Mouse (Mus musculus) layer of hippocampus, adult 18-20 months (tissue): ENCODE results near the gene Slc5a11. TPM values are rescaled to one million over a fixed set of nuclear protein-coding genes. Genes with fewer than 3 reads are reported as not detected.

Experiments used
- DNase-seq, 2 experiments: peaks; one replicate each; pipeline ENCODE4 v3.0.0; 2022; ENCODE audit warnings: low spot score in 2 of 2
- total RNA-seq, 2 experiments: library from RNA; stranded (reverse); gene quantifications; 2 replicates each; pipeline ENCODE4 v1.2.3; 2021

Slc5a11 gene
- total RNA-seq, 2 experiments from 2014 or later = 0.58 to 1.4 TPM

DNA sequence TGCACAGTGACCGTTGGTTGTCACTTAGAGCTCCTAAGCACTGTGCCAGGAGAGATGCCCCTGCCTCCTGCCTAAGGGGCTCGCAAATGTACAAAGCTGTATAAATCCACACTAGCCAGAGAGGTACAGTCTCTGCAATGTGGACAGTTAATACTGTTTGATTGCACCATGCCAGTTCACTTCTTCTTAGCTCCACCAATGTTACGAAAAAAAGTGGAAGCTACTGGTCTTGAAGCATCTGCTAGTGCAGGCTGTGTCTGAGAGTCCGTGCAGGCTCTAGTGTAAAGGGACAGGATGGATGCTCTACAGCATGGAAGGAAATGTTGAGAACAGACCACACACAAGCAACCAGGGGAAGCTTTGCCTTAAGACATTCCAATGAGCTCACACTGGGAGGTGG, 62.0 kb downstream of the Slc5a11 start:
- no peak for DNase-seq

DNA sequence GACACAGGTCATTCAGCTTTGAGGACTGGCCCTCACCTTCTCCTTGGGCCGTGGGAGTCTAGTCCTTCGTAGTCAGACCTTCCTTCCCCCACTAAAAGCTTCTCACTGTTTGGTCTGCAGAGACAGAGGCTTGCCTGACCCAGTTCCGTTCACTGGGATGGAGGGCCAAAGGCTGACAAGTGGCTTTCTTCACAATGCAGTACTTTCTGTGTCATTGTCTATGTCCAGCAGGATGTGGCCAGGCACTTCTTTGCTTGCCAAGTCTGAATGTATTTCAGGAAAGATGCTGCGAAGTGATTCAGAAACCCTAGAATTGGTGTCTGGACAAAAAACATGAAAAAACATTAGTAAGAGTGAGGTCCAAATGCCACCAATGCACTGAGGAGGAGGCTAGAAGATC, 65.2 kb downstream of the Slc5a11 start:
- DNase-seq = no peak

DNA sequence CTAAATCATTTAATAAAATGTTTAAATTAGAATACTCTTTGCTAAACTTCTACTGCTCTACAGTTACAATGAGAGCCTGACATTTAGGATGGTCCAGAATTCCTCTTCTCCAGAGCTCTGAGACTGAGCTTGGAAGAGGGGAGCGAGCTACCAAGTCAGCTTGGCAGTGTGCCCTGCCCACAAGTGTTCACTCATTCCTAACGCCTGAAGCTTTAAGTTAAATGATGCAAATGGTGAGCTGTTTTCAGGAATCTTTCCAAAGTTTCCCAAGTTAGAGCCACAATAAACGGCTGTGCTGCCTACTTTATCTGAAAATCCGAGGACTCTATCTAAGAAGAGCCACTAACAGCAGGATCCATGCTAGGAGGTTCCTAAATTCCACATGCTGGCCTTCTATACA, 69.2 kb downstream of the Slc5a11 start:
- no peak for DNase-seq

DNA sequence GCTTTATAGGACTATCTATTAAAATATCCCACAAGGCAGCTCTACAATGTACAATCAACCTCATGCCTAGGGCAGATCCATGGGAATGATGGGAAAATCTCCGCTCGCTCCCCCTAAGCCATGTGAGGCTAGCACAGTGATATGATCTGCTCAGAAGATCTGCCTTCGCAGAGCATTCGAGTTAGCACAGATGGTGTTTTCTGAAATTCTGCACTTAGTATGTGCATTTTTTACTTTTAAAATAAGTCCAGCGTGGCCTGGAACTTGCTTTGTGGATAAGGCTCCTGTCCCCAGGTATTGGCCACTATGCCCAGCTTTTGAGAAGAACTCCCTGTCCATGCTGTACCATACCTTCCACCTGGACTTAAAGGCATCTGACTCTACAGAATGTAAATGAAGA, 71.3 kb downstream of the Slc5a11 start:
- peak in 1 of 2 experiments; percentile 31 for DNase-seq

DNA sequence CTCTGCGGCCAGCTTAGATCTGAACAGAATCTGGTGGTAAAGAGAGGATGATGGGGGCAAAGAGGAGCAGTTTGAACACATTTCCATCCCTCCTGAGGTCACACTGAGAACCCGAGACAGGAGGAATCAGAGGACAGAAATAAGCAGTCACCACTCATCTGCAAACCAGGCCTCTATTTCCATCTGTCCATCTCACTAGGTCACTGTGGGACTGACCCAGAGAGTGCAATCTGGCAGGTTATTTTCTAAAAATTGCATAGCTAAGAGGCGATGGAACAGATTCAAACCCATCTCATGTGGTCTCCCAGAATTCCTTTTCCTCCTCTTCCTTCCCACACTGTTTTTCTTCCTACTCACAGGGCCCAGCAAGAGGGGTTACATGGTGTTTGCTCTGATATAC, 73.3 kb downstream of the Slc5a11 start:
- no peak for DNase-seq

DNA sequence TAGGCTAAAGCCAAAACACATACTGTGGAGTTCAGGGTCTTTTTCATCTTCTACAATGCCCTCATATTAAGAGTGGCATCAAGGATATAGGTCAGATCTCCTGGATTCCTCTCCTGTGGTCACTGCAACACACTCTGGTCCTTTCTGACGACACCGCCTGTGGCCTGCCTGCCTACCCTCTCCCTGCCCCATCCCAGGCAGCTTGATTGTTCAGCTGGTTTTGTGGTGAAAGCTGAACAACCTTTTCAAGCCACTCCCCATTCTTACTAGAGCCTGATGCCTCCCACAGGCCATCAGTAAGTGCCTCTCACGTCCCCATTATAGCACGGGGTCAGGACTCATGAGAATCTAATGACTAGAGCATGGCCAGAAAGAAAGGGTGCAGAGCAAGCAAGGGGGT, 74.6 kb downstream of the Slc5a11 start:
- no peak for DNase-seq

DNA sequence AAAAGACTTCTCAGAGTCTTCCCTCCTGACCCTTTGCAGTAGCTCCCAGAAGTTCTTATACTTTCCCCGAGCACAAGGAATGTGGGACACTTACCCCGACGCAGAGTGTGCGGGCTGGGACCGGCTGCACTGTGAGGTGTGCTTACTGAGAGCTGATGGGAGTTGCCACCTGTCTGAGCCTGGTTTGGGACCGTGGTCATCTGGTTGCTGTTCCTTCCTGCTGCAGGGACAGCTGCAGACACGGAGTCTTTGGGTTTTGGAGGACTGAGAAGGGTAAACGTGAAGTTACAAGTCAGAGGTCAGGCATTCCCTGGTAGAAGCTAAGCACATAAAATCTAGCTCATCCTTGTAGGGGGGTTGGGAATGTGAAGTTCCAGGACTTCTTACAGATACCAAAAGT, 77.4 kb downstream of the Slc5a11 start:
- no peak for DNase-seq

DNA sequence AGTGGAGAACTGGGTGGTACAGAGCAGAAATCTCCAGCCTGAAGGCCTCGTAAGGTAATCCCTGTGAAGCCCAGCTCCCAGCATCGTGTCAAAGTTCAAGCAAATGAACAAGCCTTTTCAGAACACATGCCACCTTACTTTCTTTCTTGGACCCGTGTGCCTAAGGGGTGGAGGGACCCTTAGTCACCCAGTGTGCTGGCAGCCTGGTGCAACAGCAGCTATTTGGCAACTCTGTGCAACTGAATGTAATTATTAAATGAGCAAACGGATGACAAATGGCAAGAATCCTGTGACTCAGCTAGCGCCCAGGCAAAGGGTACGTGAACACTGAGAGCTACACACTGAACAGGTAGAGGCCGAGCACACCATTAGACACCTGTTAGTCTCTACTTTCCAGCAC, 79.3 kb downstream of the Slc5a11 start:
- peak in 1 of 2 experiments; percentile 47 for DNase-seq

DNA sequence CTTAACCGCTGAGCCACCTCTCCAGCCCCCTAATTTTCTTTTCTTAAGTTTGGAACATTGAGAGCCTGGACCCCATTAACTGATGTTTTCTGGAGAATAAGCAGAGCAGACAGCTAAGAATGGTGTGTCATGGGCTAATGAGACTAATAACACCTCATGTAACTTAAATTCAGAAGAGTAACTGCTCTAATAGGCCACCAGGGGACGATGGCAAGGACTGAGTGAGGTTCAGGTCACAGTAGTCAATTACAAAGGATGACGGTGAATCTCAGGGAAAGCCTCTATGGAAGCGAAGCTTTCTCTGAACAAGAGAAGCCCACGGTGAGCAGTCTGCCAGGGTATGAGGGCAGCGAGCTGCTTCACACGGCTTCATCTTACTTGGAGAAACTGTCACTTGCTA, 80.8 kb downstream of the Slc5a11 start:
- no peak for DNase-seq

DNA sequence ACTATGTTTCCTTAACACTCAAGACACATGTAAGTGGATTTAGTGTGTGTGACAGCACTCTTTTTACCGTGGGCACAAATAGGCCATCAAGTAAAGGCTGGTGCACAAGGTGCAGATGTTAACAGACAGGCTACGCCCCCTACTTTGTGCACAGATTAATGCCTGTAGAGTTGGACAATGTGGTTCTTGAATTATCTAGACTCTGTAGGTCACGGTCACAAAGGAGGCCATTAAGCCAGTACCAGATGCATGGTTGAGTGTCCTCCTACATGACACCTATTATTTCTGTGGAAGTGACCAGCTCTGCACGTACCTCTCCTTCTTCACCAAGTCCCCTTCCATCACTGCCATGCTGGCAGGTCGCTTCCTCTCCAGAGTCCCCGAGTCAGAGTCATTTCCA, 81.5 kb downstream of the Slc5a11 start:
- DNase-seq = no peak

DNA sequence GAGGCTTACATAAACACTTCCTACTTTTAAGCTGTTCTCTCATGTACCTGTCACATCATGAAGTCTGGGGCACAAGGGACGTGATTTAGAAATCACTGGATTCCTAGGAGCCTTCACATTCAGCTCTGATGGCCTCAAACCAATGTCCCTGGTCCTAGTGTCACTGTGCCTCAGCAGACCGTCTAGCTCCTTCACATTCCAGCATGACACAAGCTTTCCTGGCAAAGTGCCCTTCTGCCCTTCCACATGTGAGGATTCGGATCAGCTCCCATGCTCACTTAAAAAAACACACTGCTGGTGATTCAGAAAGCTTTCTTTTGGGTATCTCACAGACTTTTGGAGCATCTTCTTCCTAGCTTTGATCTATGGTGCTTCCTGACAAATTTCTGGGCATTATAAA, 83.6 kb downstream of the Slc5a11 start:
- peak in 1 of 2 experiments; percentile 56 for DNase-seq

DNA sequence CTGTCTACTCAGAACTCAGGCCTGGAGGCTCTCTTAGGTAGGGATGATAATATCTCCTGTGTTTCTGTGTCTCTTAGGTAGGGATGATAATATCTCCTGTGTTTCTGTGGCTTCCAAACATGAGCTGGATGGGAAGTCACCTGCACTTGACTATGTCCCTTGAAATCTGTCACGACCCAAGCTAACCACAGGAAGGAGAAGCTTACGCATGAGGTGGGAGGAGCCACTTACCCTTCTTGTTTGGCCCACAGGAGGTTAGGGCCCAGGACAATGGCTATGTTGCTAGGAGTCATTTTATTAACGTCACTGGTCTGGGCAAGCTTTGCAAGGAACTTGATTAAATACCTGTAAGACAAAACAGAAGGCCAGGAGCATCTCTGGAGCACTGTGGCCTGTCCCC, 85.7 kb downstream of the Slc5a11 start:
- no peak for DNase-seq

DNA sequence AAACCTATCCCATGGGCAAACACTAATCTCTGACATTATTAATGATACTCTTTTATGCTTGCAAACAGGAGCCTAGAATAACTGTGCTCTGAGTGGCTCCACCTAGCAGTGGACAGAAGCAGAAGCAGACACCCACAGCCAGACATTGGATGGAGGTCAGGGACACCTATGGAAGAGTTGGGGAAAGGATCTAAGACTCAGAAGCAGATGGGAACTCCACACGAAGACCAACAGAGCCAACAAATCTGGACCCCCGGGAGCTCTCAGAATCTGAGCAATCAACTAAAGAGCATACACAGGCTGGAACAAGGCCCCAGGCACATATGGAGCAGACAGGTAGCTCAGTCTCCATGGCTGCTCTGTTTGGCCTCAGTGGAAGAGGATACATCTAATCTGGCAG, 90.8 kb downstream of the Slc5a11 start:
- no peak for DNase-seq

DNA sequence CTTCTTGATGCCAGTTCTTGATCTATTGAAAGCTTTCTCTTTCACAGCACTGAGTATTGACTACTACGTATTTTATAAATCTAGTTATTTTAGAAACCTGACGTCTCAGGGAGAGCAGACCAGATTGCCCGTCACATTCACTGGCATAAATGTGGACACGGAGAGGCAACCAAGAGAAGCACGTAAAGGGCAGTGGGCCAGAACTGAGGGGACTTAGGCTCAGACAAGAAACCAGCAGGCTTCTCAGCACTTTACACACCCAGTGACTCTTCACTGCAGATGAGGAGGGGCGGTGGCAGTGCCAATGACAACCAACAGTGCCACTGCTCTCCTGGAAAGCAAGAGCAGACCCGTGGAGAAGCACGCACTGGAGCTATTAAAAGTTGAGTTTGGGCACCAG, 92.7 kb downstream of the Slc5a11 start:
- no peak for DNase-seq

DNA sequence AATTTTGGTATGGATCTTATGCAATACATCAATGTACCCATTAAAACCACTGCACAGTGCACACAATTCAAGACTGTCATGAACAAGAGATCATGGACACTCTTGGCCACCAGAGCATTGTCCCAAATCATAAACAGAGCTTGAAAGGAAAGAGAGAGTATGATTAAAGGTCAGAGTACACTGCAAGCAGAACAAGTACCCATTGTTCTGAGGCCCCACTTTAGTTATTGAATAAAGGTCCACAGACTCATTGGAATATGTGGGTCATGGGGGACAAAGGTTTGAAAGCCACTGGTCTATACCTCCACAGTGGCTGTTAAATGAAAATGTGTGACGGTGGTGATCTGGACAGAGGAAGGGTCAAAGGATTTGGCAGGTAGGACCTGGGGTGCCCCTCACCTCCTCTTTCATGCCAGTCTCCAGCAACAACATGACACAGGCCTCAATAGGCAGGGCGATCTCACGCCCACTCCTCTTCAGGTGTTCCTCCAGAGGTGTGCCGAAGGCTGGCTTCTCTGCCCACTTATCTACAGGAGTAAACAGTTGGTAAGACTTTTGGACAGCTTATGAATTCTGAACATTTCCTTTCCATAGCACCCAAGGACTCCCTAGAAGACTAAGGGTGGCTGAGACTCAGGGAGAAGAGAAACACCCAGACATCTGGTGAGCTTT, 93.4 kb downstream of the Slc5a11 start:
- no peak for DNase-seq

DNA sequence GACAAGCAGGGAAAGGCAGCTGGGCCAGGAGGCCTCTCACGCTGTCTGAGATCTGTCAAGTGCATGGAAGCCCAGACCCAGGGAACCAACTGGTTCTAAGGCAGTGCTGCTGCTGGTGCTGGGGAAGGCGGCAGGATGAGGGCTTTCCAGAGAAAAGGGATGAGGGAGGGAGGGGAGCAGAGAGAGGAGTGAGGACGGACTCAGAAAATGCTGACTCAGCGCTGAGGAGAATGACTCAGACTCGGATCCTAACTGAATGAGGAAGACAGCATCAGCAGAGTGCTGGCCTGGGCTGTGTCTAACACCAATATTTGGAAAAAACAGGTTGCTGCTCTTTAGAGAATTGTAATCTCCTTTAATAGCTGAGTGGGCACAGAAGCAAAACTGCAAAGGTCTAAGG, 97.3 kb downstream of the Slc5a11 start:
- DNase-seq = no peak

DNA sequence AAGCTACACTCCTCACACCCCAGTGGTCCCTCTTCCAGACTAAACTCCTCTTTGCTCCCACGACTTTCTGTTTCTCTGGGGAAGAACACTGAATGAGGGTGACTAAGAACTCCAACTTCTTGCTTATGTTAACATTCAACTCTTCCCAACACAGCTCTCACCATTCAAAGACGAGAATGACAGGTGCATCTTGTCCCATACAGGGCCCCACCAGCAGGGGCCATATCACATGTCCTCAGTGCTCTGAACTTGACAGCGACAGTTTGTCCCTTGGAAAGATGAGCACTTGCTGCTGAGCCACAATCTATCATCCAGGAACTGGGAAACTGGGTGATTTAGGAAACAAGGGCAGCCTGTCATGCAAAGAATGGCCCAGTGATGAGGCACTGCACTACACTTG, 98.2 kb downstream of the Slc5a11 start:
- DNase-seq = no peak

DNA sequence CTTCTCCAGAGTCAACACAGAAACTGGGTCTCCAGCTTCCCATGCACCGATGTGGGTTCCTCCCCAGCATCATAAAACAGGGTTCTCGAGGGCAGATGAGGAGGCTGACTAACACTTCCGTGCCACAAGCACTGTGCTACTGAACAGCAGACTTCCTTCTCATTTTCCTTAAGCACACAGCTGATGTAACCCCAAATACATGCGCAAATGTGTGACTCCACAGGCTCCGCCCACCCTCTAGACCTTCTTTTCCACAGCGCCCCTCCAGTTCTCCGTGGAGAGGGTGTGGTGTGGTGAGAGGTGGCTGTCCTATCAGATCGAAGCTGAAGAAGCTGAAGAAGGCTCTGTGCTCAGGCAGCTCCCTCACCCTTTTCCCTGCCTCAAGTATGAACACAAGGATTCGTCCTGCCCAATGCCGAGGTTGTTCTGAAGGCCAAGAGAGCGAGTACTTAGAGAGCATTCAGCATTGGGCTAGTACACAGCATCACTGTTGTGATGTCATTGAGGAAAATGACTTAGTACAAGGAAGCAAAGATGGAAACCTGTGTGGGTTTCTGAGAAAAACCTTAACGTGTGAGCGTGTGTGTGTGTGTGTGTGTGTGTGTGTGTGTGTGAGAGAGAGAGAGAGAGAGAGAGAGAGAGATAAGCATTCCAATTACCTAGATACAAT, 108.0 kb downstream of the Slc5a11 start:
- DNase-seq = no peak

Other genes starting within 250 kb of the Slc5a11 start
- 10 to 100 TPM; 62.6 to 67.2 TPM for gene Rbbp6, start 249.1 kb upstream of the Slc5a11 start, total RNA-seq
- gene Tnrc6a, start 90.9 kb upstream of the Slc5a11 start, total RNA-seq = 10 to 100 TPM; 43.4 to 47.1 TPM
- gene Lcmt1, start 155.0 kb downstream of the Slc5a11 start, total RNA-seq = 10 to 100 TPM; 87.2 to 98.6 TPM
- gene Arhgap17, start 155.1 kb downstream of the Slc5a11 start, total RNA-seq = 10 to 100 TPM; 24.5 to 25.2 TPM
- gene Aqp8, start 247.5 kb downstream of the Slc5a11 start, total RNA-seq = not detected